Mouse (Mus musculus): ENCODE measurements around the gene 1700025G04Rik. TPM values are rescaled to one million over a fixed set of nuclear protein-coding genes. Genes with fewer than 3 reads are reported as not detected.

Gene 1700025G04Rik
- total RNA-seq (2021) = 10 to 100 TPM; 82.4 to 91.7 TPM
- long read RNA-seq, experiment 1, full-length matches to known transcripts = 26 of 35 reads
- long read RNA-seq, experiment 1, partial matches to known transcripts = 1 of 35 reads
- long read RNA-seq, experiment 1, other reads (novel, unspliced or antisense) = 8 of 35 reads
- long read RNA-seq, experiment 2, full-length matches to known transcripts = 53 of 68 reads
- long read RNA-seq, experiment 2, partial matches to known transcripts = 3 of 68 reads
- long read RNA-seq, experiment 2, other reads (novel, unspliced or antisense) = 12 of 68 reads

DNA sequence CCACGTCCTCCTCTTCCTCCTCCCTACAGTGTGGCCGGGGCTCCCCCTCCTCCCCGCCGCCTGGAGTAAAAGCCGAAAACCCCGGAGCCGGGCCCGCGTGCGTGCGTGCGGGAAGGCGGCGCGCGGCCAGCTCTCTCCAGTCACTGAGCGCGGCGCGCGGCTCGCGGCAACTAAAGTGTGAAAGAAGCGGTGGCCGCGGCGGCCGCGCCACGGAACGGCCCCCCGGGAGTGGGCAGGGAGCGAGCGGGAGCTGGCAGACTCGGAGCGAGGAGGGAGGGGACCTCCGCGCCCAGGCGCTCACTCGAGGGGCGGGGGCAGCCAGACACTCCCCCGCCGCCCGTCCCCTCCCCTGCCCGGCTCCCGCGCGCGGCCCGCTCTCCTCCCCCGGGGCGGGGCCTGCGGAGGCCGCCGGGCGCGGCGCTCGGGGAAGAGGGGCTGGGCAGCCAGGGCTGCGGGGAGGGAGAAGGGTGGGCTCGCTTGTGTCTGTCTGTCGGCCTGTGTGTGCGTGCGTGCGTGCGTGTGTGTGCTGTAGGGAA lies at the start of gene 1700025G04Rik:
TSS of gene 1700025G04Rik (minus strand) at position 108 of the 536 bp plus-strand sequence.
- DNase-seq (ENCODE audit: low spot score in 2 of 2) = peak; percentile 80 to 83

DNA sequence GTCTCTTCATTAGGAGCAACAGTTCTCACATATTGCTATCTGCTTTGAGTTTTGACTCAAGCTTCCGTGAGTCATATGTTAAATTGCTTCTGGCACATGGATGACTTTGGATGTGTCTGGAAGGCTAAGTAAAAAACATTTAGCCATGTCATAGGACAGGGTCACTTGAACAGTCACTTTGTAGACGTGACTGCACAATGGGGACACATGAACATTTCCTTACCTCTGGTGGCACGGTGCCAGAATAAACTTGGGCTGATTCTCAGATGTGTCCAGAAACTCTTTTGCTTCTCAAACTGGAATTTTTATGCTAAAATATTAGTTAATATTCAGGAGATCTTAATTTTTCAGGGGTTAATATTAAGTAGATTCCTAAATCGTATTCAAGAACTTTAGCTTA lies 49.6 kb upstream of the 1700025G04Rik start:
- DNase-seq (ENCODE audit: low spot score in 2 of 2) = no peak

DNA sequence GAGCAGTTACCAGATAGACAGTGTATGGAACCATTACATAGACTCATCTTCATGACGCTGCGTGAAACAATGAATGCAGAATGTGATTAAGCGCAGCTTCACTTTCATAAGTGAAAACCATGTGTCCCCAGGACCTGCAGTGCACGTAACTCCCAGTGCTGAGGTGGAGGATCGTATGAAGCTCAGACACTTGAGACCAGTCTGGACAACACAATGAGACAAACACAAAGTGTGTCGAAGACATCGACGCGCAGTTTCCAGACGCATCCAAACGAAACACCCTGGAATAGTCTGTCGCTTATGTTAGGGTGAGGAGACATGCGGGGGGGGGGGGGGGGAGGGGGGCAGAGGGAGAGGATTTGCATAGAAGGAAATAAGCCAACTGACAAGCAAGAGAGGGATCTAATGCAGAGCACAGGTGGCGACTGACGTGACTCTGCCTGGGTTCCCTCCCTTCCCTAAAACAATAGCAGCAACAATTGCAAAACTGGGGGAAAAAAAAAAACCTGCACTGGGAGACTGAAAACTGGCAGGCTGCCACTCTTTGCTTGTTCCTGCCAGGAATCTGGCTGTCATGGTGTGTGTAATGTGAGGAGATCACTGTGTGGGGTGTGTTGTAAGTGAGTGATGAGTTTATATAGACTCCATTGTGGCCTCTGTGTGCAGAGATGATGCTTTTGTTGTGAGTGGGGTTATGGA lies 40.3 kb upstream of the 1700025G04Rik start:
- DNase-seq (ENCODE audit: low spot score in 2 of 2) = peak in 1 of 2 experiments; percentile 35

DNA sequence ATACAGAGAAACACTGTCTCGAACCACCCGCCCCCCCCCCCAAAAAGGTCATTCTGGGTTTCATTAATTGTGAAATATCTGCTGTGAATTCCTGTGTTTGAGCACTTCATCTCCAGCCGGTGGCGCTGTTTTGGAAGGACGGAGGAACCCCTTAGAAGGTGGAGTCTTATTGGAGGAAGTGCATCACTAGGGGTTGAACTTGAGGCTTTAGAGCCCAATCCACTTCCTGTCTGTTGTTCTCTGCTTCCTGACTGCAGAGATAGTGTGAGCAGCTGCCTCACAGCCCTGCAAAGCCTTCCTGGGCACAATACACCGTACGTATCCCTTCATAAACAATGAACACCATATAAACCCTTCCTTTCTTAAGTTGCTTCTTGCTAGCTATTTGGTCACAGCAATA lies 35.5 kb upstream of the 1700025G04Rik start:
- no peak for DNase-seq (ENCODE audit: low spot score in 2 of 2)

DNA sequence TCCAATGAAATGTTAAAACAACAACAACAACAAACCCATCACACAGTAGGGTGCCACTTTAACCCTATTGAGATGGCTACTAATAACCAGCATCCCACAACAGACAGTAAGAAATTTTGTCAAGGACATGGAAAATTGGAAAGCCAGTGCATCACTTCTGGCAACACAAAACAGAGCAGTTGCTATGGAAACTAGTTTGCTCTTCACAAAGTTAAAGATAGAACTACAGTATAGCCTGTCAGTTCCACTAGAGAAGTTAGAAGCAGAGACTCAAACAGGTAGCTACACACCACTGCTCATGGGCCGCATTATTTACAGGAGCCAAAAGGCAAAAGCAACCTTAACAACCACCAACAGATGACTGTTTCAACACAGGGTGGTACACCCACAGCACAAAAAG lies 20.2 kb upstream of the 1700025G04Rik start:
- no peak for DNase-seq (ENCODE audit: low spot score in 2 of 2)

DNA sequence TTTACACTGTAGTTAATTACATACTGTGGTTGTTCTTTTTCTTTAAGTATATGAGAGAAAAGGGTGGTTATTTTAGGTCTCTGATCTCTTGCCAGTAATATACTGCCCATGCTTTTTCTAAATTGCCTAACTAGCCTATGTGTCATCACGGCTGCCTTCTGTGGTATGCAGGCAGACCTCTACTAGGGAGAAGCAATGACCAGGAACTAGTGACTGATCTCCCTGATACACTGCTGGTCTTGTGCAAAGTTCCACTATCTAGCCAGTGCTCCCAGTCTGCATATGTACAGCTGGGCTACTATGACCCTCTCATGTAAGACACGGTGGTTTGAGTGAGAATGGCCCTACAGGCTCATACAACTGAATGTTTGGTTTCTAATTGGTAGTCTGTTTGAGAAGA lies 16.2 kb upstream of the 1700025G04Rik start:
- no peak for DNase-seq (ENCODE audit: low spot score in 2 of 2)

DNA sequence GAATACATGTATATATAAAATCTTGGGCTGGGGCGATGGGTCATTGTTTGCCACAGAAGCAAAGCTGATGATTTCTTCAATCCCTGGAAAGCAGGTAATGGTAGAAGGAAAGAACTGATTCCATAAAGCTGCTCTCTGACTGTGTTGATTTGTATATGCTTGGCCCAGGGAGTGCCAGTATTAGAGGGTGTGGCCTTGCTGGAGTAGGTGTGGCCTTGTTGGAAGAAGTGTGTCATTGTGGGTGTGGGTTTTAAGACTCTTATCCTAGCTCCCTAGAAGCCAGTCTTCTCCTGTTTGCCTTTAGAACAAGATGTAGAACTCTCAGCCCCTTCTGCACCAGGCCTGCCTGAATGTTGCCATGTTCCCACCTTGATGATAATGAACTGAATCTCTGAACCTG lies 15.3 kb upstream of the 1700025G04Rik start:
- no peak for DNase-seq (ENCODE audit: low spot score in 2 of 2)

DNA sequence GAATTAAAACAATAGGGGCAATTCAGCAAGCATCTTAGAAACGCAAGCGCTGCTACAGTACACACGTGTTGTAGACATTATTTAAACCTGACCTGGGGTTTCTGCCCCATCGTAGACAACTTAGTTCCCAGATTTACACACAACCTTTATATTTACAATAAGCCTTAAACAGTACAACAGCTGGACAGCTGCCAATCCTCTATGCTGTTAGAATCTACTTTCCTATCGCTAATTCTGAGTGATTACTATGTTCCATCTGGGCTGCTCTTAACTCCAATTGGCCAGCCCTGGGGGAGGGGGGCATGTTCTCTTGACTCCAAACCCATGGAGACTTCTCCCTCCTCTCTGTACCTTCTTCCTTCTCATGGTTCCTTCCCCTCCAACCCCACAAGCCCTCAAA lies 11.8 kb upstream of the 1700025G04Rik start:
- DNase-seq (ENCODE audit: low spot score in 2 of 2) = no peak

DNA sequence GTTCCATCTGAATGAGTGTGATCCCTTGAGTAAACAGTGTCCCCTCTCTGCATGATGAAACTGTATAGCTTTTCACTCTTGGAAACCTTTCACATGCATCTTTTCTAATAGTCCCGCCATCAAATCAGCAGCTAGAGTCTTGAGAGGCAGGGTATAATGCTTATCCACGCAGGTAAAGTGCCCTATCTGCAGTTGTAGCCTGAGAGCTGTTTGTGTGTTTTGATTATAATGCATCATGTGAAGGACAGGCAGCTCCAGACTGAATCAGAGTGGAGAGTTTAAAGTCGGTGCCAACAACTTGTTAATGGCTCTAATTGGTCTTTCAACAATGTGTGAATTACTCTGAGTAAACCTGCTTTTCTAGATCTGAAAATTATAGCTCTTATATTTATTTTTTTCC lies 6.1 kb upstream of the 1700025G04Rik start:
- no peak for DNase-seq (ENCODE audit: low spot score in 2 of 2)

DNA sequence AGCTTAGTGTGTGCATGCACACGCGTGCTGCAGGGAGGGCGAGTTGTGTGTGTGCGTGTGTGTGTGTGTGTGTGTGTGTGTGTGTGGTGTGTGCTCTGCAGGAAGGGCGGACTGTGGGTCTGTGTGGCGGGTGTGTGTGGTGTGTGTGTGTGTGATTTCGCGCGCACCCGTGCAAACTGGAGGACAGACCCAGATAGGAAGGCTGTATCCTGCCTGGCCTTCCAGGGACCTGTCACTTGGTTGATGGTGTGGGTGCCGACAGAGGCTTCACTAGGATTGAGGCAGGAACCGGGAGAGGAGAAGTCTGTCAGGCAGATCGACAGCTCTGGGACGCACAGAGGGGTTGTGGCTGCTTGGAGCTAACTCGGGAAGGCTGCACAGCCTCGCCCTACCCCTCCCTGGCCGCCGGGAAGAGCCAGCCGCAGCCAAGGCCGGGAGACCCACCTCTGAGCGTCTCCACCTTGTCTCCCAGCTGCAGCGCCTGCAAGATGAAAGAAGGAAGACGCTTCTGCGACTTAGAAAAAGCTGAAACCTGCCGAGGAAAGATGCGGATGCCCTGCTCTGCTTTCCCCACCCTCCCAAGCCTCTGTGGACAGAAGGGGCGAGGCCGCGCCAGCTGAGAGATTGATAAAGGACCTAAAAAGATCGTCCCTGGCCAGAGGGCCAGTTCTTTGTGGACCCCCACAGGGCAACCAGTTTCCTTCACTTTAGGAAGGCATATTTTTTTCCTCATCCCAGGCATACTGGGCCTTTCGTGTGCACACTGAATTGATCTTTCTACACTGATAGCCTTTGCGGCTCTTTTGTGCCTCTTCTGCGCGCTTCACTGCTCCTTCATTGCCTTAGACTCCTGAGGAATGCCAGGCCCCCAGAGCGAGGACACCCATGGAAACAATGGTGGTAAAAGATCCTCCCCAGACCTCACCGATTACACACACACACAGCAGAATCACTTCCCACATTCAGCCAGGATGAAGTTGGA lies 930 bp upstream of the 1700025G04Rik start:
- DNase-seq (ENCODE audit: low spot score in 2 of 2) = peak; percentile 11 to 18

DNA sequence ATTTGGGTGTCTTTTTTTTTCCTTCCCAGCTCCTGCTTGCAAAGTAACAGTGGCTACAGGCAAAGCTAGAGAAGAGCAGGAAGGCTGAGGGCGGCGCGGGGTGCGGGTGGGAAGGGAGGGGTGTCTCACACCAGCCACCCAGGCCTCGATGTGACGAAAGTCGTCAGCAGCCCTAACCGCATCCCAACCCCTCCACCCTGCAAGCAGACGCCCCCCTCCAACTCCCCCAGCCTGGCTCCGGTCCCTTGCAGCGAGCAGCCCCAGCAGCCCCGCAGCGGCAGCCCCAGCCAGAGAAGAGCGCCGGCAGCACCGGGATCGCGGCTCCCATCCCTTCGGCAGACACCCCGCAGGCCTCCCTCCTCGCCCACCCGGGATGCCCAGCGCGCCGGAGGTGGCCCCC lies 399 bp downstream of the 1700025G04Rik start:
- DNase-seq (ENCODE audit: low spot score in 2 of 2) = peak; percentile 11 to 17

DNA sequence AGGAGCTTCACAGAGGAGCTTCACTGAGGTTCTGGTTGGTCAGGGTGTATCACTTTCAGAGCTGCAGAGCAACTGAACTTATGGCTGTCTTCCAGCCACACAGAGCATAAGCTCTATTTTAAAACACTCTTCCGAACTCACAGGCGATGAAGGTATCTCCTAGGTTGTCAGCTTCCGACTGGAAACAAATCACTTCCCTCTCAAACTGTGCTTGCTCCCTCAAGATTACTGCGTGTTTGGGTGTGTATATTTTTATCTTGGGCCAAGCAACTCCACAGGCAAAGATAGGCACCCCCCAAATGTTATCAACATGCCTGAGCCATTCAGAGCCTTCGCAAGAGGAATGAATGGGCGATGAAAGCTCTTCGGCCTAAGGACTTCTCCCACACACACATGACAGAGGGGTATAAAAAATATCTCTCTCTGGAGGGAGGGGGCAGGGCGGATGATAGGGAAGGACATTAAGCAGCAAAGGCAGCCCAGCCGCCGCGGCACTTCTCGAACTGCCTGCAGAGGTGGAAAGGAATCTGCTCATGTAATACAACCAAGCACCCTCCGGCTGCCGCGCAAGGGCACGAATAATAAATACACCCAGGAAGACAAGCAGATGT lies 1.0 kb downstream of the 1700025G04Rik start:
- DNase-seq (ENCODE audit: low spot score in 2 of 2) = peak; percentile 10 to 28

DNA sequence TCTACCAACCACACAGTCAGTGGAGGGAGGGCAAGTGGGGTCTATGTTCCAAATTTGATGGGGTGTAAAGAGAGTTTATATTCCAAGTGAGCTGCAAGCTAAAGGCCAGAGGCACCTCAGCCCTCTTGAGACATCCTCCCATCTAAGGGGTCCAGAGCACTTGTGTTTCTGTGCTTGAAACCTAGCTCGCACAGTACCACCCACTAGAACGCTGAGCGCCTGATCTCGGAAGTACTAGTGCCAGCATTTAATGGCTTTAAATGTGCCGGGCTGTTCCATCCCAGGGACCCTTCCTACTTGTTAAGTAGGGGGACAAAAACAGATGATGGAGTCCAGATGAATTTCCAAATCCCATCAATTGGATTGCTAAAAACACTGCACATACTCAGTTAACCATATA lies 1.9 kb downstream of the 1700025G04Rik start:
- no peak for DNase-seq (ENCODE audit: low spot score in 2 of 2)

DNA sequence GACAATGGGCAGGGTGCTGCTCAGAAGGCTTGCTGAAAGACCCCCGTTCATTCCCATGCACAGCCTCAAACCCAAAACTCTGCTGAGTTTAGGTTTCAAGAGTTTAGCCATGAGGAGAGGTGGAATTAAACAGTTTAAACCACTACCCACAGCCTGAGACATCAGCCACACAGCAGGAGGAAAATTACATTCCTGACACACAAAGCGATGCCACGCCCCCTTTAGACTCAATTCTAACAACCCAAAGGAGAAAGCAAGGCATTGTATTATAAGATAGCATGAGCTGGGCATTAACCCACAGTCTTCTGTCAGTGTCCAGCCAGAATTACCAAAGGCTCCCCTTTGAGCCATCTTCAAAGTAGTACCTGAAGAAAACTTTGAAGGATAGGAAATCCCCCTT lies 3.0 kb downstream of the 1700025G04Rik start:
- no peak for DNase-seq (ENCODE audit: low spot score in 2 of 2)

DNA sequence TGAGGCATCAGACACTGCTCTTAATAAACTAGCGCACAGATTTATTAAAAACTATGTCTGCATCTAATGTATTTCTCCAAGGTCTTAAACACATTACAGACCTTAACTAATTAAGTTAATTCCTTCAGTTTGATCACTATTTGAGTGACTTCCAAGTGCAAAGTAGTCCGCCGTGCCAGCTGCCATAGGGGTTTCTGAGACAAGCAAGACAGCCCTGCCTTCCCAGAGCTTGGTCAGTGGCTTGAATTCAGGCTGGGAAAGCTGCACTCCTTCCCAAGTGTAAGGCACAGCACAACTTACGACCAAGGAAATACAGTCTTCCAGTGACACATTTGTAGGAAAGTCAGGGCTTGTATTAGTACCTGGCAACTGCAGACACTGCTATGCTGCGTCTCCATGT lies 4.4 kb downstream of the 1700025G04Rik start:
- DNase-seq (ENCODE audit: low spot score in 2 of 2) = no peak

DNA sequence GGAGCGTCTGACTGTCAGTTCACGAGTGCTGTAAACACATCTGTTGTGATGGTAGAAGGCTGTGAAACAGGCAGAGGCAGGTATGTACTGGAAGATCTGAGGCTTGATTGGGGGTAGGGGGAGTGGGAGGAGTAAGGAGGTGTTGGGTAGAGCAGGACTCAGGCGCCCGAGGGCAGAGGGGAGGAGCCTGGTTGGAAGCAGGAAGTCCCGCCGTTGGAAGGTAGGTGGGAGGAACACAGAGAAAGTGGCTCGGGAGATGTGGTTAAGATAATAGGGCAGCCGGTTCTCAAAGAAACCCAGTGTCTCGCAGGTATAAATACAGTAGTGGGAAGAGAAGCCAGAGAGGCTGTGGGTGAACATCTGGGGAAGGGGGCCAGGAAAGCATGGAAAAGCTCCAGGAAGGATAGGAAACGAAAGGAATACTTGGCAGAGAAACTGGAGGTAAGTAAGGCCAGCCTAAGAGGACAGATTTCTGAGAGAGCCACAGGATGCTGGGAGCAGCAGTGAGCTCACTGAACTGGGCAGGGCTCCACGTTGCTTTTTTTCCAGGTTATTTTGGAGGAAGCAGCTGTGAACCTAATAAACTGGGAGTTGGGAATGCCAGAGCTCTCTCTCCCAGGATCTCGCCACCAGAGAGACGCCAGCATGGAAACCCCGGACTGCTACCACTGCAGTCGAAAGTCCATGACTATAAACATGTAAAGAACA lies 5.1 kb downstream of the 1700025G04Rik start:
- no peak for DNase-seq (ENCODE audit: low spot score in 2 of 2)

DNA sequence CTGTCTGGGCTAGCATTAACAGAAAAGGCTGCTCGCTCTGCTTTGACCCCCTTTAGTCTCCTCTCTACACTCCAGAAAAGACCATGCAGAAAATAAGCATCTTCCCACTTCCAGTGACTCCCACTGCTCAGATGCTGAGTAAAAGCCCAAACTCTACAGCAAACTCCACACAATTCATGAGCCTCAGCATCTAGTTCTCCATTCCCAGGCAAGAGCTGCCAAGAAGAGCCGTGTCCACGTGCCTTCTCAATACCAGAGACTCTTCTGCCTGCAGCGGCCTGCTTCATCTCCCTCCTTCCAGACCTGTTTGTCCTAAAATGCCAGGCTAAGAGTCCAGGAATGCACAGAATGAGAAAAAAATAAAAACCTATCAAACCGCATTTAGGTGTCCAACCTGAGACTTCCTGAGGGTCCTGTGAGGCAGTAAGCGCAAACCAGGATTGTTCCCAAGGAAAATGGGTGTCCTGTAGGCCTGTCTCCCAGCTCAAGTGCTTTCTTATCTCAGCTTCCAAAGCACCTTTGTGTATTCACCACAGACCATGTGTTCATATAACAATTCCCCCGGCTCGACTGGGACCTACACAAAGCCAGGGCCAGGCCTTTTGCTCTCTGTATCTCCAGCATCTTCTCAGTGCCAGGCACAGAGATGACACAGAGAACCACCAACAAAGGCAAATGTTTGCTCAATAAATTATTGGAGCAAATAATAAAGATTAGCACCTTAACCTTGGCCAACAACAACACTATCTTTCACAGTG lies 7.8 kb downstream of the 1700025G04Rik start:
- DNase-seq (ENCODE audit: low spot score in 2 of 2) = no peak

DNA sequence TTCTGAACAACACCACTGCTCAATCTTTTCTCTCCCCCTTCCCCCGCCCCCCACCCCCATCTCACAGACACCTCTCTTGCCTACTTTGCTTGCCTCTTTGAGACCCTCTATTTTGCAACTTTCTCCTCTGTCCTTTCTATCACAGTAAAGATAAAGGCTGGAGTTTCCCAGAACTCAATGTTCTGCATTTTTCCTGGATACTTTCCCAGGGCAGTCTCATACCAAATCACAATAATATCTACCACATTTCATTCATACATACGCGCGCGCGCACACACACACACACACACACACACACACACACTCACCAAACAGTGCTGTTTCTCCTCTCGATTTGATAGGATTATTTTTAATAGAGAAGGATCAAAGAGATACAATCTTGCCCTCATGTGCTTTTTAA lies 8.8 kb downstream of the 1700025G04Rik start:
- no peak for DNase-seq (ENCODE audit: low spot score in 2 of 2)

DNA sequence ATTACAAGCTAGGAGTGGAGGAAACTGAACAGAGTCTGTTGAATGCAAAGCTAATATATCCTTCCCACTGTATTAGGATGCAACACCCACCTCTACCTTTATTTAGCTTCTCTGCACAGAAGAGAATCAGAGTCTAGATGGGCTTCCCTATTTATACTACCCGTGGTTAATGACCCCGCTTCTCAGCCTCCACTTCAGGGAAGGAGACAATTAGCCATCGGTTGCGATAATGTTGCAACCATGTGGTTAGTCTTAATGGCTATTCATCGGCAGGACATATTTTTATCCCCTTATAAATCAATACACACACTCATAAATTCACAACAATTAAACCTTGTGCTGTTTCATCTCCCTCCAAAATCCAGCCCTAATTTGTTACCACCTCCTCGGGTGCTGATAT lies 9.7 kb downstream of the 1700025G04Rik start:
- no peak for DNase-seq (ENCODE audit: low spot score in 2 of 2)

All from adrenal gland, postnatal 4 days (tissue).